Mouse (Mus musculus) intestine, postnatal 0 days (tissue): ENCODE measurements around the gene H2afb3. TPM values are rescaled to one million over a fixed set of nuclear protein-coding genes. Genes with fewer than 3 reads are reported as not detected.
"Not testable (repeated sequence)": the region's sequence is repeated elsewhere in the genome, so short reads cannot be mapped to it uniquely, and the experiment has no call there.

Experiments
- ATAC-seq: fragments of 200-750 bp; cut with Nextera tagmentation; 2 replicates; pipeline ENCODE4 v1.8.0; 2017; ENCODE audit warnings: mild to moderate bottlenecking, moderate TSS enrichment, moderate library complexity
- H3K27ac ChIP-seq: fragments of 300-500 bp; sonication (generic); 2 replicates; pipeline ENCODE4 v1.5.1; 2014; ENCODE audit warnings: mild to moderate bottlenecking, low read depth, low read length, moderate library complexity
- H3K27me3 ChIP-seq: fragments of 300-500 bp; sonication (generic); replicated peaks from 2 replicates; pipeline ENCODE4 v1.6.1; 2014; ENCODE audit warnings: low read length, mixed read lengths; ENCODE audit not compliant: control insufficient read depth, insufficient read depth
- H3K36me3 ChIP-seq: fragments of 300-500 bp; sonication (generic); 2 replicates; pipeline ENCODE4 v1.6.1; 2014; ENCODE audit warnings: mild to moderate bottlenecking, moderate library complexity; ENCODE audit not compliant: control insufficient read depth, insufficient read depth
- H3K4me1 ChIP-seq: fragments of 300-500 bp; sonication (generic); replicated peaks from 2 replicates; pipeline ENCODE4 v1.6.1; 2014; ENCODE audit warnings: antibody characterized with exemption, low read length, mixed read lengths; ENCODE audit not compliant: control insufficient read depth, insufficient read depth
- H3K4me2 ChIP-seq: fragments of 300-500 bp; sonication (generic); replicated peaks from 2 replicates; pipeline ENCODE4 v1.6.1; 2014; ENCODE audit warnings: low read depth, mild to moderate bottlenecking, moderate library complexity
- H3K4me3 ChIP-seq: fragments of 300-500 bp; sonication (generic); 2 replicates; pipeline ENCODE4 v1.5.1; 2014; ENCODE audit warnings: low read depth, low read length
- H3K9ac ChIP-seq: fragments of 300-500 bp; sonication (generic); 2 replicates; pipeline ENCODE4 v1.6.1; 2014; ENCODE audit warnings: mild to moderate bottlenecking, low read depth, low read length
- H3K9me3 ChIP-seq: fragments of 300-500 bp; sonication (generic); 2 replicates; pipeline ENCODE4 v1.6.1; 2016; ENCODE audit warnings: mixed run types; ENCODE audit not compliant: control insufficient read depth
- CTCF ChIP-seq: sonication (generic); IDR thresholded peaks from 2 replicates; pipeline ENCODE4 v1.5.1; 2016; ENCODE audit warnings: low read depth, mild to moderate bottlenecking, control low read depth, antibody characterized with exemption, moderate library complexity
- WGBS: fragments of 180-500 bp; shearing (Covaris S2); extraction: QIAGEN DNeasy Blood & Tissue Kit; methylation state at CpG from one replicate; pipeline ENCODE4 v1.1.7; 2014; 5-methylcytosine and 5-hydroxymethylcytosine counted together
- polyA plus RNA-seq: library from polyadenylated mRNA; unstranded; fragments of >200 nt; fragmentation: Nextera tagmentation; extraction: Ambion mirVana; gene quantifications from 2 replicates; pipeline ENCODE4 v1.2.1, GENCODE M21; 2015

The H2afb3 gene
- not detected in 2 replicates for polyA plus RNA-seq

GRCm38 (mm10) chrX:120312995-120313394, at the start of gene H2afb3:
Gene H2afb3, minus strand, starts transcription at chrX:120313095.
- not testable (repeated sequence) for H3K9ac ChIP-seq, H3K4me3 ChIP-seq, H3K9me3 ChIP-seq, H3K27me3 ChIP-seq, ATAC-seq, H3K4me1 ChIP-seq, H3K27ac ChIP-seq, H3K36me3 ChIP-seq, H3K4me2 ChIP-seq
- 88% methylated on average over 9 of the region's 10 CpGs for WGBS

GRCm38 (mm10) chrX:120301469-120302175, 11.3 kb downstream of the H2afb3 start:
- no peaks in the 10 kb centered on the region for H3K4me1 ChIP-seq
- WGBS = 60% methylated on average over 2 of the region's 2 CpGs
- no peak overlapping the region for H3K27ac ChIP-seq
- no peak overlapping the region for H3K4me2 ChIP-seq
- H3K27me3 ChIP-seq = no peaks in the 10 kb centered on the region
- no peaks in the 10 kb centered on the region for H3K9me3 ChIP-seq
- no peak for TF ChIP-seq CTCF
- ATAC-seq = no peak
- H3K4me3 ChIP-seq = no peak overlapping the region
- H3K9ac ChIP-seq = no peak overlapping the region
- no peaks in the 10 kb centered on the region for H3K36me3 ChIP-seq

DNA sequence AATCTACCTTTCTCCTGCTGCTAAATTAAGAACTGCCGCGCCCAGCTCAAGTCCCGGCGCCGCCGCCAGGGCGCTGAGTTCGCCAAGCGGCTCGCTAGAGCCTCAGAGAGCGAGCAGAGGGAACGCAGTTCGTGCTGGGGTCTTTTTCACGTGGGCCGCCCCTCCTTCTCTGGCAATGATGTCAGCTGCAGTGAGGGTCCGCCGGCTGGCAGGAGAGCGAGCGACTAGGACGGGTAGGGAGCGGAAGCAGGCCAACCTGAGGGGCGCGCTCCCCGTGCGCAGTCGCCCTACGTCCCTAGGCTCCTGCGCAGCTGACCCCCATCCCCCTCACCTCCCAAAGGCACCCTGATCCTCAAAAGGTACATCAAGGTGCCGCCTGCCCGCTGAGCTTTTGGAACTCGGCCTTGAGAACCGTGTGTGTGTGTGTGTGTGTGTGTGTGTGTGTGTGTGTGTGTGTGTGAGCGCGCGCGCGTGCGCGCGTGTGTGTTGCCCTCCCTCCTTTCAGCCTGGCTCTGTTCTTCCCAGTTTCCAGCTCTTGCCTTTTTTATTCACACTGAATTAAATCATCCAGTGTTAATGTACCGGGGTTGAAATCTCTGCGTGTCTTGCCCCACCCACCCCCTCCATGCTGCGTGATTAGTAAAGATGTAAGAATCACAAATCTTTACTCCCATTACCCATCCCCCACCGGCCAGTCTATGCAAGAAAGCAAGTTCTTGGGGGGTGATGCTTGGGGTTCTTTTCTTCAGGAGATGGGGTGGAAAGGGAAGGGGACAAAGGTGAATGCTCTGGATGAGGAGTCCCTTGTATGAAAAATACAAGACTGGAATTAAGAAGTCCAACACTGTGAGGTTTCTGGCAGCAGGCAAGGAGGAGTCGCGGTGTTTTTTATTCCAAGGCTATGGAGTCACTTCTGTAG, 19.8 kb downstream of the H2afb3 start:
- Histone ChIP-seq H3K27ac (no peak overlapping the region), H3K4me1 (no peaks in the 10 kb centered on the region), H3K9me3 (no peaks in the 10 kb centered on the region), H3K36me3 (no peaks in the 10 kb centered on the region), H3K9ac (no peak overlapping the region), H3K4me3 (peak overlapping the region; percentile 48), H3K4me2 (peak overlapping the region; percentile 73), H3K27me3 (0 out of 2 replicates have a peak, but pooled peaks cover 3% of the 10 kb centered on the region)
- TF ChIP-seq CTCF = peak; percentile 25
- no peak for ATAC-seq
- WGBS = 9% methylated on average over 39 of the region's 46 CpGs

GRCm38 (mm10) chrX:120291696-120292095, 21.2 kb downstream of the H2afb3 start:
- WGBS = 23% methylated on average over 13 of the region's 13 CpGs
- Histone ChIP-seq H3K9me3 (no peaks in the 10 kb centered on the region), H3K9ac (no peak overlapping the region), H3K27ac (no peak overlapping the region), H3K4me1 (no peaks in the 10 kb centered on the region), H3K4me2 (peak overlapping the region; percentile 73; the same call in 1 of the 2 replicates), H3K27me3 (0 out of 2 replicates have a peak, but pooled peaks cover 3% of the 10 kb centered on the region), H3K36me3 (no peaks in the 10 kb centered on the region), H3K4me3 (no peak overlapping the region)
- no peak for TF ChIP-seq CTCF
- ATAC-seq = no peak

DNA sequence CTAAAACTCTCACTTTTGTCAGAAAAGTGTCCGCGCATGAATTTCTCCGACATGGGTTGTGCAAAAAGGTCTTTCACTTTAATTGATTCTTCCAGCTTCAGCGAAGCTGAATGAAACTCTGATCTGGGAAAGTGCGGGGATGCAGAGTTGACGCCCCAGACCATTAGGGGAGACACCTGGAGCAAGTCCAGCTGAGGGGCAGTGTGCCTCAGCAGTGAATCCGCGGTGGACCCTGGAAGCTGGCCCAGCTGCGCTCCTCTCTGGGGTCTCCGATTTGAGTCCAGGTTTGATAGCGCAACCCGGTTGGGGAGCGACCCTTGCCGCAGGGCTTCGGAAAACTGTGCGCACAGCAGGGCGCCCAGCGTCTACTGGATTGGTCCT, 22.0 kb downstream of the H2afb3 start:
- H3K27me3 ChIP-seq = 0 out of 2 replicates have a peak, but pooled peaks cover 3% of the 10 kb centered on the region
- WGBS = 8% methylated on average over 18 of the region's 18 CpGs
- peak overlapping the region; percentile 73 for H3K4me2 ChIP-seq
- no peak for ATAC-seq
- H3K9me3 ChIP-seq = no peaks in the 10 kb centered on the region
- H3K4me1 ChIP-seq = no peaks in the 10 kb centered on the region
- no peak overlapping the region for H3K27ac ChIP-seq
- no peak for TF ChIP-seq CTCF
- no peaks in the 10 kb centered on the region for H3K36me3 ChIP-seq
- H3K4me3 ChIP-seq = peak overlapping the region; percentile 38
- H3K9ac ChIP-seq = no peak overlapping the region
